Mouse (Mus musculus) C2C12 (cell line): ENCODE data around the gene Senp7.

Experiments used
- CEBPB ChIP-seq: IDR thresholded peaks from one replicate; pipeline ENCODE4 v1.6.1; 2011; ENCODE audit warnings: low read depth, mild to moderate bottlenecking, control low read depth, moderate library complexity
- CTCF ChIP-seq: IDR thresholded peaks from one replicate; pipeline ENCODE4 v1.5.1; 2011; ENCODE audit not compliant: control insufficient read depth, insufficient read depth, insufficient read length
- MAX ChIP-seq: IDR thresholded peaks from one replicate; pipeline ENCODE4 v1.6.1; 2011; ENCODE audit warnings: mild to moderate bottlenecking, control low read depth
- MYOG ChIP-seq: IDR thresholded peaks from one replicate; pipeline ENCODE4 v1.6.1; 2011; ENCODE audit not compliant: control insufficient read depth, insufficient read length; ENCODE audit errors: extremely low read depth
- USF1 ChIP-seq: IDR thresholded peaks from one replicate; pipeline ENCODE4 v1.6.1; 2011; ENCODE audit warnings: low read depth, mild to moderate bottlenecking, control low read depth, moderate library complexity

GRCm38 (mm10) chr16:56071317-56072232 lies 23.4 kb downstream of the Senp7 start:
- TF ChIP-seq CTCF (no peak), CEBPB (no peak), USF1 (no peak), MAX (no peak), MYOG (no peak)
